Mouse (Mus musculus): ENCODE results near the gene Maml1.
A peak's percentile ranks its signal among the peaks of the same experiment; 100 is the strongest.

Maml1 gene

DNA sequence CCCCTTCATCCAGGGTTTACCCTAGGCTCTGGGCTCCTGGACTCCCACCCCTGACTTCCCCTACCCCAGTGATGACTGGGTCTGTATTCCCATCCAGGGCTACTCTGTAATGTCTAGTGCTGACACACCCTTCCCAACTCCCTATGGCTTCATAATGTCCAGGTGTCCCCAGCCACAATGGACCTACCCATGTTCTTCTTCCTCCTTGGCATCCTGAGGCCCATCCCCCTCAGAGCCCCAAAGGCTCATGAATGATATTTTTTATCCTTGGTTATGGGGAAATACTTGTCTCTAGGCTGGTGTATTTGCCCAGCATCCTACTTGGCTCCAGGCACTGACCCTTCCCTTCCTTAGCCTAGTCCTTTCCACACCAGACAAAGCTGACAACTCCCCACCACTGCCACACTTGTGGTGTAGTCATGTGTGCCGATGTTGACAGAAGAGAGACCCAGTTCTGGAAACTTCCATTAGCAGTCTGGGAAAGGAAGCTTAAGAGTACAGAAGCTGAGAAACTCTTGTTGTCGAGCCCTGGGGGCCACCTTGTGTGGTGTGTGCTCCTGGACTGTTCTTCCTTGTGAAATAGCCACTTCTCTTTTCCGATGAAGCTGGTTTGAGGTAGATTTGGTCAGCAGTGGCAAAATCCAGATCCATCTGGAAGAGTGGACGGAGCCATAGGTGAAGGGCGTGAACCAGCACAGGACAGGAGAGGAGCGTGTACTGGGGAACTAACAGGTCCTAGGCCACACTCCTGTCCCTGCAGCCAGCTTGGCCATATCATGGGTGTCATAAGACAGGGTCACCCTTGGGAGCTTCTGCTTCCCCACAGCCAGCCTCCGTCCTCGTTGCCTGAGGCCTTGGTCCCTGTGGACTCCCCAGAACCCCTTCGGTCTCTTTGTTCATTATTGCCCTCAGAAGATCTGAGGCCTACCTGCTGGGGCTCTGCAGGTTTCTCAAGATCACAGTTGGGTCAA, 53.0 kb downstream of the Maml1 start:
- no peak for DNase-seq (ENCODE audit: low read depth, low spot score)

DNA sequence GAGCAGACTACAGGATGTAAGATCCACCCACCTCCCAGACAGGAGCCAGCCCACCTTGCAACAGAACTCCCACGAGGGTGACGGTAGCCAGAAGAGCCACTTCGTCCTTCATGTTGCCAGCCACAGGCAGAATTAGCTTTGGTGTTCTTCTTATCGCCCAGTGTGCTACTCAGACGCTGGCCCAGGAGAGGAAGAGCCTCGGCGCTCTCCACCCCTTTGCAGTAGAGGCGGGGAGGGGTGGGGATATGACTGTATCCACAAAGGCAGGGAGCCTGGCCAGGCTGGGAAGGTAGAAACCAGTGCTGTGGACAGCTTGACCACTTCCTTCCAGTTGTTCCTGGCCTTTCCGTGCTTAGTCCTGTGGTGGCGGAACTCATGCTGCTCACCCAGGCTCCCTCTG, 53.8 kb downstream of the Maml1 start, which contains the start of gene Ltc4s:
Gene Ltc4s (minus strand): TSS at position 293 of the 400 bp plus-strand sequence.
- DNase-seq (ENCODE audit: low read depth, low spot score): no peak

DNA sequence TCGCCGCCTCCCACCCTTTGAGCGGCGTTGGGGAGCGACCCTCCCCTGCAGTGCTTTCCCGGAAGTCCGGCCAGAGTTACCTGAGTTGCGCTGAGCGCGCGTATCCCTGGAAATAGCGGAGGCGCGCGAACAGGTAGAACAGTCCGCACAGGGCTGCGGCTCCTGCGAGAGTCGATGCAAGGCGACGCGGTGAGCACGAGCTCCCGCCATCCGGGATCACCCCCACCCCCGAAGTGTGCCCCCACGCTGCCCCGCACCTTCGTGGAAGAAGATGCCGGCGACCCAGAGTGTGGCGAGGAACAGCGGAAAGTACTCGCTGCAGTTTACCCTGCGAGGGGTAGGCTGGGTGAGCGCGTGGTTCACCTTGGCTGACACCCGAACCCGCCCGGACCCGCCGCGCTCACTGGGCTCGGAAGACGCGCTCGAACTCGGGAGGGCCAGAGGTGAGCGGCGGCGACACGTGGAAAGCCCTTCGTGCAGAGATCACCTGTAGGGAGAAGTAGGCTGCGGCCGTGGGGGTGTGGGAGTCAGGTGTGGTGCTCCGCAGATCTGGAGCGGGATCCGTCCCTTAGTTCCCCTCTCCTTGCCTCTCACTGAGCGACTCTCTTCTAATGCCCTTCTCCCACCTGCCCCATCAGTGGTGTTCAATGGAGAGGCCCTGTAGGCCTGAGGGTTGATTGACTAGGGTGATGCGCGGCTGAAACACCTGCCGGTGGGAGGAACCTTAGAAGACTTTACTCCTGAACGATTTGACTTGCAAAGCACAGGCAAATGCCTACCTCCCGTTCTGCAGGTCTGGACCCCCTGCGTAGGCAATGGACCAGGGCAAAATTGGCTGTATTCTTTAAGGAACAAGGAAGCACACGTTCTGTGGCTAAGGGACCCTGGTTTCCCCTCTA, 54.9 kb downstream of the Maml1 start:
- DNase-seq (ENCODE audit: low read depth, low spot score): no peak

DNA sequence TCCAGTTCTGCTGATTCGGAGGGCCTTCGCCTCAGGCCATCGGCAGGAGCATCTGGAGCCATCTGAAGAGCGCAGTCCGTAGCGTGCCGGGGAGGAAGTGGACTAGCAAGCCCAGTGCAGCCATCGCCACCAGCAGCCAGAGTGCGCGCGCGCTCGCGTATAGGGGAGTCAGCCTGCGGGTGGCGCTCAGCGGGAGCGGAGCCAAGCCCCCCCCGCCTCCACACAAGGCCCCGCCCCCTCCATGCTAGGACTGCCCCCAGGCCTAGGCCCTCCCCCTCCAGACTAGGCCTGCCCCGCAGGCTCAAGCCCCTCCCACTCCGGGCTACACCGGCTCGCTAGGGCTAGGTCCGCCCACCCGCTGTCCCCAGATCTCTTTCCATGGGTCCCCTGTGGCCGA, 55.6 kb downstream of the Maml1 start:
- peak; percentile 81 for DNase-seq (ENCODE audit: low read depth, low spot score)

DNA sequence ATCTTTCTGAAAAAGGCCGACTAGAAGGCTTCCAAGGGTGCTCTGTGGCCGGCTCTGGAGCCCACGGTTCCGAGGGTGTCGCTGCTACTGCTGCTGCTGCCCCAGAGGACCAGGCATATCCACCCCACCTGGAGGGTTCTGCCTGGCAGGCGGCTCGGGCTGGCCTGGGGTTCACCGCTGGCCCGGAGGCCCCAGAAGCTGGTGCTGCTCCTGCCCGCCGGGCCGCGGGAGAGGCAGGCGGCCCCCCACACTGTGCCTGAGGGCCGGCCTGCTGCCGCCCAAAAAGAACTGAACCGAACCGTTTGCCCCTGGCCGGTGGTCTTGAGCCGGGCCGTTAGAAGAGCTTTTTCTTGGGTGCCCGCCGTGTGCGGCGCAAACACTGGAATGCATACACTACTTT, 57.5 kb downstream of the Maml1 start:
- no peak for DNase-seq (ENCODE audit: low read depth, low spot score)

DNA sequence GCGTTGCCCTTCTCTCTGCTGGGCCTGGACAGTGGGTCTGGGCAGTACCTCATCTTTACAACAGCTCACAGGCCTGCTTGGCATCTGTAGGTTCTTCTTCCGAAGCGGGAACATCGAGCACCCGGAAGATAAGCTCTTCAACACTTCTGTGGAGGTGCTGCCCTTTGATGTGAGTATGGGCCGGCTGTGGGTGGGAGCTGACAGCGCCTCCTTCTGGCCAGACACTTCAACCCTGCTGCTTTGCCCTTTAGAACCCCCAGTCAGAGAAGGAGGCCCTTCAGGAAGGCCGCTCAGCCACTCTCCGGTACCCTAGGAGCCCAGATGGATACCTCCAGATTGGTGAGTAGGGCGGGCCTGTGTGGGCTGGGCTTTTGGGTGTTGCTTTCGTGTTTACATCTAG, 58.1 kb downstream of the Maml1 start:
- DNase-seq (ENCODE audit: low read depth, low spot score): no peak

DNA sequence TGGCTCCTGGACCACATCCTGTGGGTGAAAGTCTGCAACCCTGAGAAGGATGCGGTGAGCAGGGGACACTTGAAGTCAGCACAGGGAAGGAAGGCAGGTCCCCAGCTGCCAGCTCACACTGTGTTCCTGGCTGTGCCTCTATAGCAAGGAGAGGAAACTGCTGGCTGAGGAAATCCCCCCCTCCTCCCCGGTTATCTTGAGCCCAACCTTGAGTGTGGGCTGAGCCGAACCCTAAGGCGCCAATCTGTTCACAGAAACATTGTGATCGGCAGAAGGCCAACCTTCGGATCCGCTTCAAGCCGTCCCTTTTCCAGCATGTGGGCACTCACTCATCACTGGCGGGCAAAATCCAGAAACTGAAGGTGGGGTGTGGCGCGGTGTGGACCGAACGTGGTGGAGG, 59.1 kb downstream of the Maml1 start:
- no peak for DNase-seq (ENCODE audit: low read depth, low spot score)

DNA sequence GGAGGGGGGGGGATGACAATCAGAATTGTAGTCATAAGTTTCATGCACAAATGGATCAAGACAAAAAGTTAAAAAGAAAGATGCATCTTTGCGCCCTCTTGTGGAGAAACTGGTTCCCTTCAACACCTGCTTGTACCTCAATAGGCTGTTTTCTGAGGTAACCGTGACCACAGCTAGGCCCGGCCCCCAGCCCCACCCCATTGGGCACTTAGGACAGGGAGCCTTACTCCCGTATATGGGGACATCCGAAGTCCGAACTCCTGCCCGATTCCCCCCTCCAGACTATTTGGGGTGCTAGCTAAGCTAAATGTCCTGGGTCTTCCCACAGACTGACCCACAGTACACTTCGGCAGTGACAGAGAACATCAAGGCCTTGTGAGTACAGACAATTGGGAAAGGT, 60.7 kb downstream of the Maml1 start:
- DNase-seq (ENCODE audit: low read depth, low spot score): peak; percentile 63

DNA sequence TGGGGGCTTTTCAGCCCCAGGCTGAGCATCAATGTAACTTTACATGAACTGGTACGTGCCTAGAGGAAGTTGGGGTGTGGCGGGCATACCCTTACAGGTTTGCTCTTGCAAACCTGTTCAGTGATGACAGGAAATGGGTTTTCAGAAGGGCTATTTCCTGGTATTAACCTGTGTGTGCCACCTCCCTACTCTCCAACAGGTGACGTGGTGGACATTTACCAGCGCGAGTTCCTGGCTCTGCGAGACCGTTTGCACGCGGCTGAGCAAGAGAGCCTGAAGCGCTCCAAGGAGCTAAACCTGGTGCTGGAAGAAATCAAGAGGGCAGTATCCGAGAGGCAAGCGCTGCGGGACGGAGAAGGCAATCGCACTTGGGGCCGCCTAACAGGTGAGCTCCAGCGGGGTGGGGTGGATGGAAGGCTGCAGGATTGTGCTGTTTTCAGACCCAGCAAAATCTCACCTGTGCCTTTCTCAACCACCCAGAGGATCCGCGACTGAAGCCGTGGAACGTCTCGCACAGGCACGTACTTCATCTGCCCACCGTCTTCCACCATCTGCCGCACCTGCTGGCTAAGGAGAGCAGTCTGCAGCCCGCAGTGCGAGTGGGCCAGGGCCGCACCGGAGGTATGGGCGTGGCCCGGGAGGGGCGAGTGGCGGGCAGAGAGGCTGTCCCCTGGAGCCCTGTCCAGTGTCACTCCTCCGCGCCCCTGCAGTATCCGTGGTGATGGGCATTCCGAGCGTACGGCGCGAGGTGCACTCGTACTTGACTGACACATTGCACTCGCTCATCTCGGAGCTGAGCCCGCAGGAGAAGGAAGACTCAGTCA, 61.4 kb downstream of the Maml1 start:
- DNase-seq (ENCODE audit: low read depth, low spot score): no peak

DNA sequence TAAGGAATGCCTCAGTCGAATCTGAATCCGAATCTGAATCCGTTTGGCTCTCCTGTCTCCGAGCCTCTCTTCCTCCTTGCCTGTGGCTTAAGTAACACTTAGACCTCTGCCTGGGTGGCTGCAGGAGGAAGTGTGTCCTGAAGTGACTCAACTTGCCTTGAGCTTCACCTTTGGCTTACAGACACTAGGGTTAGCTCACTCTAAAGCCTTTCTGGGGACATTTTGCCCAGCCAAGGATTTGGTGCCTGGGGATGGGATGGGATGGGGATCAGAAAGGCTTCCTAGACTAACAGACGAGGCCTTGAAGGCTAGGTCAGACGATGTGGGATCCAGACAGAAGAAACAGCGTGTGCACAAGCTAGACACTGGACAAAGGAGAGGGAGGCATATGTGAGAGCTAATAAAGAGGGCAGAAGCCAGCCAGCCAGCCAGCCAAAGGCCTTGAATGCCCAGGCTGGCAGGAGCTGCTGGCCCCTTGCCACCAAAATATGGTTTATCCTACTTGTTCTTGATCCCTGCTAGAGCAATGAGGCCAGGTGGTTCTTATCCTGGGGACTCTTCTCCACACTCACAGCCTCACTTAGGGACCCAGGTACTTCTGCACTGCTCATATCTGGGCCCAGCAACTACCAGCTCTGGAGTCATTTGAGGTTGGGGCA, 62.7 kb downstream of the Maml1 start:
- no peak for DNase-seq (ENCODE audit: low read depth, low spot score)

DNA sequence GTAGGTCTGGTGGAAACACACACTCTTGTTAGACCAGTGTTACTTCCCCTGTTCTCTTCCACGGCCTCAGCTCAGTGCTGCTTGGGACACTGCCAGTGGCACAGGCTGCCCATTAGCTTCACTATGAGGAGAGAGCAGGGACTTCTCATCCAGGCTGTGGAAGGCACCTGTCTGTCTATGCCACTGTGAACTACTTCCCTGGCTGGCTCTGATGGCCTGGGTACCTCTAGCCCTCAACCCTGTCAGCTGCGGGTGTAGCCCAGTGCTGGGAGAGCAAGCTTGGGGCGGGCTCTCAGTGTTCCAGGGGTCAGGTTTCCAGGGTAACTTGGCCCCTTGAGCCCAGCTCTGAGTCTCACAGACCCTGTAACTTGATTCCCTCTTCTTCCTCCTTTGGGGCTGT, 63.3 kb downstream of the Maml1 start:
- no peak for DNase-seq (ENCODE audit: low read depth, low spot score)

DNA sequence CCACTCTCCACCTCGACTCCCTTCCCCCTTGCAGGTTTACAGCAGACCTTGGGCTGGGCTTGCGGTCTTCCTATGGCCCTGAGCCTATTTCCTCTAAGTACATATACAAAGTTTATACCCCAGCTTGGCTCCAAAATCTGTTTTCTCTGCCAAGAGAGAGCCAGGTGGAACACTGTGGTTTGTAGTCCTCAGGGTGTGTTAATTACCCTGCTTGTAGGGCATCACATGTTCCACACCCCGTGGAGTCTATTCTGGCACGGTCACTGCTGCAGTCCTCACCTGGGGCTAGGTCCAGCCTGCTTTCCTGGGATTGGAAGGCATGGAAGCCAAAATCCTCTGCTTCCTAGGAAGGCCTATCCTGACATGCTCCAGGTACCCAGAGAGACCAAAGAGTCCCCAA, 64.4 kb downstream of the Maml1 start:
- DNase-seq (ENCODE audit: low read depth, low spot score): no peak

DNA sequence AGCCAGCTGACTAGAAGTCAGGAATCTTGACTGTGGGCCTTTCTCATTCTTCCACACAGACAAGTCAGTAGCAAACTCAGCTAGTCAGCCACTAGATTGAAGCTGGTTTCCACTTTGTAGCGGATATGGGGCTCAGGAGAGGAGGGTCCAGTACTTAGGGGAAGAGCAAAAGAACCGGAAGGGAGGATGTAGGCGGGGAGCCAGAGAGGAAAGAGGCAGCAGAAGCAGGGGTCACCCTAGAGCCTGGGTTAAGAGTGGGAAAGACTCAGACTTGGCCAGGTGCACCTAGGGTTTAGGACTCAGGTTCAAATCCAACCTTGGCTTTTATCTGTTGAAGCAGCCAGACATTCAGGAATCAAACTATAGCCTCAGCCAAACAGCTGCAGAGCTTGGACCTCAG, 64.9 kb downstream of the Maml1 start:
- DNase-seq (ENCODE audit: low read depth, low spot score): no peak

DNA sequence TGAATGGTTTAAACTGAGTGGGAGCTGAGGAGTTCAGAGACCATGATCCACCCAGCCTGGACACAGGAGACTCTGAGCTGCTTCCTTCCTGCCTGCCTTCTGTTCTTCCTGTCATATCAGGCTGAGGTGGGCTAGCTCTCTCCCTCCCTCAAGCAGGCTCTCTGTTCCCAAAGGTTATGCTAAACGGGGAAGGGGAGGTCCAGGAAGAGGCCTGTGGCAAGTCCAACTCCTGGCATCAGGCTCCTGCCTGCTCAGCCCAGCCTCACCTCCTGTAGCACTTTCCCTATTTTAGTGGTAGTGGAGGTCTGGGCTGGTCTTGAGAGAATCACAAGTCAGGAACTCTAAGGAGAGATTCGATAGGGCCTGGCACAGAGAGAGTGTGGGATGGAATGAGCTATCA, 65.7 kb downstream of the Maml1 start:
- DNase-seq (ENCODE audit: low read depth, low spot score): no peak

DNA sequence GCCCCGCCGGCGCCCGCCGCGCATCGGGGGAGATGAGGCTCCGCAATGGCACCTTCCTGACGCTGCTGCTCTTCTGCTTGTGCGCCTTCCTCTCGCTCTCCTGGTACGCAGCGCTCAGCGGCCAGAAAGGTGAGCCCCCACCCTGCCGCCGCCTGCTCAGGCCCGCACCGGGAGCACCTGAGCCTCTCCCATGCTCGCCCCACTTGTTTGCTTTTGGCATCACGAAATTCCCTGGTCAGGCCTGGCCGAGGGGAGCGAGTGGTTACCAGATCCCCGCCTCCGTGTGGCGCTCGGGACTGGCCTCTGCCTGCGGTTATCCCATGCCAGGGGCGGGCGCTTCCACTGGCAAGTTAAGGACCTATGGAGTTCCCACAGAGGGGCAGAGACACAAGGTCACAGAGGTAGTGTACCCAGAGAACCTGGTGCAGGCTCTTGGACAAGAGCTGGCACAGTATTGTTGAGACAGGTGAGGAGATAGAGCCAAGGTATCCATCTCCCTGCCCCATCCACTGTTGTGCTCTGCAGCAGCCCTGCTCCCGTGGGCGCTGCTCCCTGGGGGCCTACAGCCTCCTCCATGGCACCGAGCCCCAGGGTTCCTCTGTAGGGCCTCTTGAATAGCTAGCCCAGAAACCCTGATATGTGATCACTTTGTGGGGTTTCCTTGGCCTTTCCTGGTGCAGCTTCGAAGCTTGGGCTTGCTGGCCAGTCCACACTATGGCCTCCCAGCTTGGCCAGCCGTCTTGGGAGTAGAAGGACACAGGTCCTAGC, 66.3 kb downstream of the Maml1 start:
- no peak for DNase-seq (ENCODE audit: low read depth, low spot score)

DNA sequence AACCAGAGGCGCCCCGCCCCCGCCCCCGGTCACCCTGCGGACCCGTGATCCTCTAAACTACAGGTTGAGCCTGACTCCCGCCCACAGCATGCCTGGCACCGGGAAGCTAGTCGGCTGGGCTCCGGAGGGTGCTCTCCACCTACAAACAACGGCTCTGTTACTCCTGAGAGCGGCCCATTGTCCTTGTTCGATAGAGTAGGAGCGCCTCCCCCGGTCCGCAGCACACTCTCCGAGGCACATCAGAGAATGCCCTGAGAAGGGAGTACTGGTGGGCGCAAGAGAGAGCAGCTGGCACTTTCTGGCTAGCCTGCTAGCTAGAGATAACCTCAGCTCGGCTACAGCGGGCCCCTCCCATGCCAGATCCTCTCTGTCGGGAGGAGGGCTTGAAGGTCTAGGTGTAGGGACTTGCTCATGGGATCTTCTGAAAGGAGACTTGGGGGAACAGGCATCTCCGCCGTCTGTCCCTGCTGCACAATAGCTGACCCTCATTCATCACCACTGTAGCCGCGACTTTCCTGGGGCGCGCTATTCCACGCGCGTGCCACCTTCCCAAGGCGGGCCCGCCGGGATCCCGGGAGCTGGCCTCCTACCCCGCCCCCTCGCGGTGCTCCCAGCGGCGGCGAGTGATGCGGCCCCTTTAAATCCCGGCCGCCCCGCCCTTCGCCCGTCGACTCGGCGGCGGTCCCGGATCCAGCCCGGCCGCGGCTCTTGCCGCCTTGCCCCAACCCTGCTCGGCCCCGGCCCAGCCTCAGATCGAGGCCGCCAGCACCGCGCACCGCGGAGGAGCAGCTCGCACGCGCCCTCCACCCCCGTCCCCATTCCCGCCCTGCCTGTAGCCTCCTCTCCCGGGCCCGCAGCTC, 67.2 kb downstream of the Maml1 start:
- DNase-seq (ENCODE audit: low read depth, low spot score): peak; percentile 56

DNA sequence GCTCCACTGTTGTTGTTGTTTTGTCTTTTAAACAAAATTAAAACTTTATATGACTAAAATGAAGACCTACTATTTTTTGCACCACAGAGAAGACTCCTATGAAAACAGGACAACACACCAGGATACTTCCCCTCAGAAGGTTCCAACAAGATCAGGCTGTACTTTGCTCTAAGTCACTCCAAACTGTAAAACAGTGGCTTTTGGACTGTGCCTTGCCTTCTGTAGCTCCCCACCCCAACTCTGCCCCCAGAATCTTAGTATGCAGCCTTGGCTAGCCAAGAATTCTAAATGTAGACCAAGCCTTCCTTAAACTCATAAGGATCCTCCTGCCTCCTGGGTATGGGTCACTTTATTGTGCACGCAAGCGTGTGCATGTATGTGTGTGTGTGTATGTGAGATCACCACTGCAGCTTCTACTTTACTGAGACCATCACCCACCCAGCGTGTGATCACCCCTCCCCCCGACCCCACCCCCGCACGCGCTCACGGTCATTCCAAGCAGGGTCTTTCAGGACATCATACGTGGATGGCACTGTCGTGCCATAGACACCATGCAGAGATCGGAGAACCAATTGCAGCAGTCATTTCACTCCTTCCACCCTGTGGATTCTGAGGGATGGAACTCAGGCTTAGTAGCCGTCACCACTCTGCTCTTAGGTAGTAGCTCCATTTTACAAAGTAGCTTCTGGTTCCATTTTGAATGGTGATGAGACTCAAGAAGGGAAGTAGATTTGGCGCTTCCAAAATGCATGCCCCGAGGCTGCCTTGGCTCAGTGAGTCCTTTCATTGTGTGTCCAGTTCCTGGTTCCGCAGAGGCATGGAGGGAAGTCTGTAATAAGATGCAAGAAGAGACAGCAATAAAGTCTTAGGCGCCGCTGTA, 68.1 kb downstream of the Maml1 start:
- DNase-seq (ENCODE audit: low read depth, low spot score): no peak

DNA sequence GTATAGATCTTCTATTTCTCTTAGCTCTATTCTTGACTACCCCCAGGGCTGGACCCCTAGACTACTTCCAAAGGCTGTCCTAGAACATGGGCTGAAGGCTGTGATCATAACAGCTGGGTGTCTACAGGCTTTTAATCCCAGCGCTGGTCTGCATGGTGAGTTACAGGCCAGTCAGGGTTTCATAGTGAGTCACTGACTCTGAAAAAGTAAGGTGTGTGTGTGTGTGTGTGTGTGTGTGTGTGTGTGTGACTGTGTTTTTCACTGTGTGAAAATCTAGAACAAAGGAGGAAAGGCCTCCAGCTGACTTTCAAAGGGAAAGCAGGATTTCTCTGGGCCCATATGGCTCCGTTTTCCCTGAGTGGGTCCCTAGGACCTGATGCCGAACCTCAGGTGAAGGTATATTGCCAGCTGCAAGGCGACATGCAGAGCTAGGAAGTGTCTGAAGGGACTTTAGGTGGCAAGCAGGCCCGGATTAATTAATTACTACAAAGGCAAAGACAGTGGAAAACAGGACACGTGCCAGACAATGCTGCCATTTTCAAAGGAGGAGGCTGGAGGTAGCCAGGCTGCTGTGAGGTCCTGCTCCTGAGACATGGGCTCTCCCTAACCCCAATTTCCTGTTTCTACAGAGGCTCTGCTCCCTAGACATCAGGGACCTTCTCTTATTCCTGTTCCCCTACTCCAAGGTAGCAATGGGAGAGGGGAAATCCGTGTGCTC, 69.4 kb downstream of the Maml1 start:
- DNase-seq (ENCODE audit: low read depth, low spot score): no peak

Data from embryo, embryonic 11.5 days (tissue).